Mouse (Mus musculus) naive thymus-derived CD4-positive, alpha-beta T cell, adult 2 months (primary cell): Measurements from ENCODE around the gene Slc6a17.

ENCODE experiments used
- DNase-seq: peaks from one replicate; pipeline ENCODE4 v3.0.0-alpha.2; 2011; ENCODE audit warnings: low read depth

Slc6a17 gene

GRCm38 (mm10) chr3:107462160-107462559 lies 55.7 kb downstream of the Slc6a17 start:
- peak; percentile 62 for DNase-seq

GRCm38 (mm10) chr3:107459773-107460431 lies 57.9 kb downstream of the Slc6a17 start:
- DNase-seq: no peak

GRCm38 (mm10) chr3:107459196-107459772 lies 58.5 kb downstream of the Slc6a17 start, which contains the start of gene Kcnc4:
Gene Kcnc4 (minus strand): TSS chr3:107459552.
- no peak for DNase-seq

GRCm38 (mm10) chr3:107458528-107459195 lies 59.2 kb downstream of the Slc6a17 start:
- no peak for DNase-seq

- no peak for DNase-seq
Observed at GRCm38 (mm10) chr3:107458104-107458503, 59.7 kb downstream of the Slc6a17 start.

- DNase-seq: no peak
Observed at GRCm38 (mm10) chr3:107454280-107454679, 63.5 kb downstream of the Slc6a17 start.

- no peak for DNase-seq
Observed at GRCm38 (mm10) chr3:107446822-107447221, 71.0 kb downstream of the Slc6a17 start.

GRCm38 (mm10) chr3:107443866-107444265 lies 74.0 kb downstream of the Slc6a17 start:
- DNase-seq: no peak

- no peak for DNase-seq
Observed at GRCm38 (mm10) chr3:107442191-107442590, 75.6 kb downstream of the Slc6a17 start.

- no peak for DNase-seq
Observed at GRCm38 (mm10) chr3:107441306-107441705, 76.5 kb downstream of the Slc6a17 start.

- DNase-seq: no peak
Observed at GRCm38 (mm10) chr3:107439280-107439679, 78.5 kb downstream of the Slc6a17 start.

GRCm38 (mm10) chr3:107437666-107438065 lies 80.2 kb downstream of the Slc6a17 start:
- no peak for DNase-seq

- DNase-seq: no peak
Observed at GRCm38 (mm10) chr3:107436434-107436833, 81.4 kb downstream of the Slc6a17 start.

GRCm38 (mm10) chr3:107433614-107434013 lies 84.2 kb downstream of the Slc6a17 start:
- DNase-seq: no peak

GRCm38 (mm10) chr3:107431268-107431667 lies 86.5 kb downstream of the Slc6a17 start:
- DNase-seq: no peak

GRCm38 (mm10) chr3:107424258-107425041 lies 93.4 kb downstream of the Slc6a17 start:
- DNase-seq: no peak

GRCm38 (mm10) chr3:107420156-107420555 lies 97.7 kb downstream of the Slc6a17 start:
- DNase-seq: no peak
